Mouse (Mus musculus) thymus, postnatal 14 days (tissue): Measurements from ENCODE around the gene Kctd8.
"Not testable (repeated sequence)": the region's sequence is repeated elsewhere in the genome, so short reads cannot be mapped to it uniquely, and the experiment has no call there.

Experiments
- DNase-seq: peaks from one replicate; pipeline ENCODE4 v3.0.0; 2021

Gene Kctd8

DNA sequence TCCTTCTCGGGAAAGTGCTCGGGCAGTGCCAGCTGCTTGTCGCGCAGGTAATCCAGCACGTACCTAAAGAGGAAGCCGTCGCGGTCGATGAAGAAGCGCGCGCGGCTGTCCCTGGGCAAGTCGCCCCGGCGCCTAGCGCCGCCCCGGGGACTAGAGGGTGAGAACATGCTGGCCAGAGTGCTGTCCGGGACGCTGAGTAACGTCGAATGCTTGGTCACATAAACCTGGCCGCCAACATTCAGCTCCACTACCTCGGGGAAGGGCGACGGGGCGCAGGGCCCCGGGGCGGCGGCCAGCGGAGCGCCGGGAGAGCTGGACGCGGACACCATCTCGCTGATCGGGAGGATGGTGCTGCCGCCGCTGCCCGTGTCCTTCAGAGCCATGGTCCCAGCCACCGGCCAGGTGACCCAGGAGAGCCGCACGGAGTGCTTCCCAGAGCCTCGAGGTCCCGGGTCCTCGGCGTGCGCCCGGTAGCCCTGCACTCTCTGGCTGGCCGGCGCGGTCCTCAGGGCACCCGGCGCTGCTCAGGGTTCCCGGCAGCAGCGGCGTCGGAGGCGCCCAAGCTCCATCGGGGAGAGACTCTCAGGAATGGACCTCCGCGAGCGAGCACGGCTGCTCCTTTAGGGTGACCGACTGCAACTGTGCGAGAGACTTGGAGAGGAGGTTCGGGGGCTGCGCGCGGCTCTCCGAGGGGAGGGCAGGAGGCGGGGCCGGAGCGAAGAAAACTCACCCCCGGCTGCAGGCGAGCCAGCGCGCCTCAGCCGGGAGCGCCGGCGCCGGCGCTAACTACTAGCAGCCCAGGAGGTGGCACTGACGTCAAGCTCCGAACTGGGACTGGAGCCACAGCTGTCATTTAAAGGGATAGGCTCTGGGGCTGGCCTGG is at the start of gene Kctd8:
Gene Kctd8 (minus strand): TSS at position 761 of the 883 bp plus-strand sequence.
- DNase-seq = peak; percentile 1

DNA sequence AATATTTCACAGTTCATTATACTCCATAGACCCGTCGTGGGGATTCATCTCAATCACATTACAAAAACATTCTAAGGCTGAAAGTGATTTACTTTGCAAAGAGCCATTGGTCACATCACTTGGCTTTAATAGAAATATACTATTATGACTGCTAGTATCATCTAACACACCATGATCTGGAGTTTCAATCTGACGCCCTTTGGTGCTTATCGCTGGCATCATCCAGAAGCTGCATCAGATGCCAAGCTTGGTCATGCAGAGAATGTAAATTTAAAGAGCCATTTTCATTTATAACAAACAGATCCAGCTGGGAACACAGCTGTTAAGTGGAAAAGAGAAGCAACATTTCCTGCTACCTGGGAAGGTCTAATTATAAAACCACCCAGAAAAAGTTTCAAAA is 37.6 kb upstream of the Kctd8 start:
- no peak for DNase-seq

DNA sequence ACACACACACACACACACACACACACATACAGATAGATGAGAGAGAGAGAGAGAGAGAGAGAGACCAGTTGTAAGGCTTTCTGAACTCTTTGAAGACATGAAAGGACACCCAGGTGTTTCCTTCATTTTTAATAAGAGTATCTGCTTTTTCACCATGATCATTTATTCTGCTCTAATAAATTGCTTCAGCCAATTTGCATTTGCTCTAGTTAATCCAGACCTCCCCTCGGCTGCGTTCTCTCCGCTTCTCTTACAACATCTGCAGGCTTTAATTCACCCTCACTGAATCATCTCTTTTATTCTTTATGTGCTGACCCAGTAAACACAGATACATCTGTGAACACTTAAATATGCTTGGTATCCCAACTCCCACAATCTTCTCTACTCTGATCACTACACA is 9.1 kb upstream of the Kctd8 start:
- no peak for DNase-seq

DNA sequence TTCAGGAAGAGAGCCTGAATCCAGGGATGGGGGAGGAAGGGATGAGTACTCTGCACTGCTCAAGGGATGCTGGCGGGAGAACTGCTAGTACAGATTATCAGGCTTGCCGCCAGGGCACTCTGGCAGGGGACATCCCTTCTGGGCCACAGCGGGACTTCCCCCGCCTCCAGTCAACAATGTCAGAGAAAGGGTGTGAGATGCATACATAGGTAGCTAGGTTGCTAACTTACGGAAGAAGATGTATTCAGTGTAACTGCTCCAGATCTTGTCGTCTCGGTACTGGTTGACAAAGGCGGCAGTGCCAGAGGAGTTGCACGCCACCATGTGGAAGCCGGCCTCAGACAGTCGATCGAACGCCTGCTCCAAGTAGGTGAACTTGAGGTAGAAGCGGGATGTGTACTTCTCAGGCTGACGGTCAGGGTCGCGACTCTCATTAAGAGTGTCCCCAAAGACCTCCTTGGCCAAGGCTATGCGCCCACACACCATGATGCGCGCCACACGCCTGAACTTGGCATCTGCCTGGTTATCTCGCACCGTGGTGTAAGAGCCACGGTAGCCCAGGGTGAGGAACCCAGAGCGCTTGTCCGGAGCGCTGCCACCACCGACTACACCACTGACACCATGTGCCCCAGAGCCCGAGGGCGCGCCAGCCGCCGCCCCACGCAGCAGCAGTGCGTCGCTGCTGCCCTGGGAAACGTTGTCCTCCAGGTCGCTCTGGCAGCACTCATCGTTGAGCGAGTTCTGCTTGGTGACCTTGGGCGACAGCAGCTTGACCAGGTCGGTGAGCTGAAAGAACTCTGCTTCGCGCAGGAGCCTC is 1.2 kb downstream of the Kctd8 start:
- DNase-seq = no peak

DNA sequence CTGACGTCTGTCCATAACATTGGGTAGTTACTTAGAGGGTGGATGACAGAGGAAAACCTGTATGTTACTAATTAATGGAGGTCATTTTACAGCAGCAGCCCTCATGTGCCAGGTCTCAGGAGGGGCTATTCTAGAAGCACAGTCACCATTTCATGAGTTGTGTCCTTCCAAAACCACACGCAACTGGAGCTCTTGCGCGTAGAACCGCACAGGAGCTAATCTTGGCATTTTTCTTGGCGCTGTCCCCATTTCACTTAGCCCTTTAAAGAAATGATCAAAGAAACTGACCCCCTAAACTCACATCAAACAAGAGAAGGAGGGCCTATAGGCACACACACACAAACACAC is 1.9 kb downstream of the Kctd8 start:
- no peak for DNase-seq

DNA sequence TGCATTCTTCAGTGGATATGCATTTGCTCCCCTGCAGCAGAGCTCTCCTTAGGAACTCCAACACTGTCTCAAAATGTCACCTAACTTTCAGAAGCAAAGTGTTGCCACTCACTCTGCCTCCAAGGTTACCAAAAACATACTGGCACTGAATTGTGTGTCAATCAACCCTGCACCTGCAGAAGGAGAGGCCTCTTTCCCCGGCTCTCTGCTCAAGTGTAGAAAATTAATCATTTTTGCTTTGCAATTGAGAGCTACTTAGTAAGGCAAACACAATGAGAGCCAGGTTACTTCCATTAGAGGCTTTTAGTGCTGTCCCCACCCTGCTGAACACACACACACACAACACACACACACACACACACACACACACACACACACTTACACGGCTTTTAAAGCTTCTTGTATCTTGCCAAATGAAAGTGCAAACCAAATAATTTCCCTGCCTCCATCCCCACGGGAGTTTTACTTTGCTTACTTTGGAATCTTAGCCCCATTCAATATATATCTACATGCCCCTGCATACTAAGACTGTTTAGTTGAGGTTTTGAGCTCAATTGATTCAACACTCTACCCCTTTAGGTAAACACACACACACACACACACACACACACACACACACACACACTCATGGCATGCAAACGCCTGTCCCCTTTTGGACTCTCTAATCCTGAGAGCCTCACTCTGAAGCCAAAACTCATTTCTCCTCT is 2.4 kb downstream of the Kctd8 start:
- DNase-seq = no peak

DNA sequence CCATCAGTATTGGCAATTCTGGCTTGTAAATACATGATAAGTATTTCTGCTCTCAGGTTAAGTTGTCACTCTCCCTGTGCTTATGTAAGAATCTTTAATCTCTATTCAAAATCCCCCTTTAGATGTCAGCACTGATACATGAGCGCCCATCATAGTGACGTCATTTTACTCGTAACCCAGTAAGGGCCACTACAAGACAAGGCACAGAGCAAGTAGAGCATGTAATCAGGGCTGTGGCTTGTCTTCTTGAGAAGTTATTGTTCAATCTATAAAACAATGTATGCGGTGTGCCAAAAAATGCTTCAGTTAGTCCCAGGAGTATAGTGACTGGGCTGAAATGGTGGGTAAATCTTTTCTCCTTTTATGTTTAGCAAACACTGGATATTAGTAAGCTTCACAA is 13.9 kb downstream of the Kctd8 start:
- DNase-seq = no peak

DNA sequence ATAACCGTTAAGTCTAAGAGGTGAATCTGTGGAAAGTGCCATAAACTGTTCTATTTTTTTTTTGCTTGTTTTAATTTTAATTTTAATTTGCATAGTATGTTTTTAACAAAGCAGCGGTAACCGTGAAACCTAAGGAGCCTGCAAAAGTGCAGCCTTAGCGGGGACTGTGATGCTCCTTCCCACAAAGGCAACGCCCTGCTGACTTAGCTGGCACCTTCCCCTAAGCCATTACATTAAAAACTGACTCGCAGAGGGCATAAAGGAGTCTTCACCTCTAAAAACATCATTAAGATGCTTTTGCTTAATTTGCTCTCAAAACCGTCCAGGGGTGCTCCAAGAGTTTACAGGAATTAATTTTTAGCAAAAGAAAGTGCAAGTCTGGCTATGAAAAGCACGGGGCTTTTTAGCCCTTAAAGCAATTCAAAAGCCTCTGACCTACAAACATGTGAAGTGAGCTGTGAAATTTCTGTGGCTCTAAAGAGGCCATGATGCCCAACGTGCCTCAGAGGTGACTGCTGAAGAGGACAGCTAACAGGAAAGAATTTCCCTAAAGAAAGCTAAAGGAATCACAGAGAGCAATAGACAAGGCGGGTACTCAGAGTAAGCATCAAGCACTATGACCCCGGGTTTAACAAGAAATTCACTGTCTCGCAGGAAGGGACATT is 16.8 kb downstream of the Kctd8 start:
- no peak for DNase-seq

DNA sequence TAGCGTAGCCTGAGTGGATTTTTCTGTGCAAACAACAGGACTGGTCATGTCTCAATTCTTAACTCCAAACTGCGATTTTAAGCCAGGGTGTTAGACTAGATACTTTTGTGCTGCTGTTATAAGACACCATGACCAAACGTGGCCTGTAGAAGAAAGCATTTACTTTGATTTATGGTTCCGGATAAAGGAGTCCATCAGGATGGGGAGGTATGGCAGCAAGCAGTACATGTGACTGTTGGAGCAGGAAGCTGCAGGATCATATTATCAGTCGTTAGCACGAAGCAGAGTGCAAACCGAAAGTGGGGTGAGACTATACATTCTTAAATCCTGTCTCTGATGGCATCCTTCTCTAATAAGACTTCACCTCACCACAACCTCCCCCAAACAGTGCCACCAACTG is 28.9 kb downstream of the Kctd8 start:
- DNase-seq = no peak

DNA sequence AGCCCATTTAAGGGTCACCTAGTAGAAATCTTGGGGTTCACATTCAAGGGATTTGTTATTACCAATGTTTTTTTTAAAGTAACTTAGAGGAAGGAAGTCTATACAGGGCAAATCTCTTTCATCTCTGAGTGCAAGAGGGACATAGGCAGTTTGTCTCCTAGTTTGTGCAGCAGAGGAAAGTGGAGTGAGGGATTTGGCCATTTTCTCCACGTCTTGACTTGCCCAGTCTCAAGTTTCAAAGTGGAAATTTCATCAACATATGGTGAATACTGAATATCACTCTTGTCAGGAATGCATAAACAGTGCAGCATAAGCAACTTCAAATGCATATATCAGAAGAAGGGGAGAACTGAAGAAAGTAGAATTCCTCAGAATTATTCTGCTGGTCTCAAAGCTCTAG is 39.8 kb downstream of the Kctd8 start:
- DNase-seq = no peak

DNA sequence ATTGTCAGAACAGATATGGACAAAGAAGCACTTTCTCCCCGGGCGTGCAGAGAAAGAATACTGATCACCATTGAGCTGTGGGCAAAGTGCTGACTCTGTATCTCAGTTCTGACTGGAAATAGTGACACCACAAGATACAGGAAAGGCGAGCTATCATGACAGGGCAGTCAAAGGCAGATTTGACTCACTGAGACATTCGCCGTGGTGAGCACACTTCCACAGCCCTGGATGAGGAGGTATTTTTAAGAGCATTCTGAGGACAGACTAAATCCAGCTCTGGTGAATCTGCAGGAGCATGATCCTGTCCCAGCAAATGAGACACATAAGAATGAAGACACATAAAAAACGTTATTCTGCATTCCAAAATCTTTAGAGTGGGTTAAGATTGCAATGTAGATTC is 49.1 kb downstream of the Kctd8 start:
- no peak for DNase-seq

DNA sequence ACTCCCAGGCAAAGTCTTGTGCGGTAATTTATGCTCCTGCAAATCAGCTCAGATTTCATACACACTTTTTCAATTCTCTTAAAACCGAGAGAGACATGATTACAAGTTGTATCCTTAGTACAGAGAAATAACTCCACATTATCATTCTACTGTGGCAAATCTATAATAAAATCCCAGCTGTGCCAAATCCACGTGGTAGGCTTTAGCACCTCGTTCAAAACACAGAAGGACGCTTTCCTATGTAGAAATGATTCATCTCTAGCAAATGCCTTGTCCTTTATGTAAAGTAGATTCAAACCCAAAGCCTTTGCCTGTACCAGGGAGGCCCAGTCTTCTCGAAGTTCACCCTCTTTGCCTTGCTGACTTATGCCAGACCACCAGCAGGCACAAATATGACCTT is 57.1 kb downstream of the Kctd8 start:
- no peak for DNase-seq

DNA sequence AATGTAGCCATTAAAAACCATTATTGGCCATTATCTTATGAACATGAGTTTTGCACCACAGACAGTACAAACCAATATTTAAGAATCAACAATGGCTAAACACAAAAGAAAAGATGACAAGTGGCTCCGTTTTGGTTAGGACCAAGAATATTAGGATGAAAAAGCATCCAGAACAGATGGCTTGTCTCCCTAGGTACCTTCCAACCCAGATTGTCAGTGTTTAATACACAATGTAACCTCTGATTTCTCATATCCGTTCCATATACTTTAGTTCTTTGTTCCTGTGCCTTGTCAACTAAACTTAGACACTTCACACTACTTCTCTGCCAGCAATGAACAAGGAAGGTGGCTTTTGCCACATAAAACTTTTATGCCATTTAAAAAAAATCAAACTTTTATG is 89.1 kb downstream of the Kctd8 start:
- DNase-seq = no peak

DNA sequence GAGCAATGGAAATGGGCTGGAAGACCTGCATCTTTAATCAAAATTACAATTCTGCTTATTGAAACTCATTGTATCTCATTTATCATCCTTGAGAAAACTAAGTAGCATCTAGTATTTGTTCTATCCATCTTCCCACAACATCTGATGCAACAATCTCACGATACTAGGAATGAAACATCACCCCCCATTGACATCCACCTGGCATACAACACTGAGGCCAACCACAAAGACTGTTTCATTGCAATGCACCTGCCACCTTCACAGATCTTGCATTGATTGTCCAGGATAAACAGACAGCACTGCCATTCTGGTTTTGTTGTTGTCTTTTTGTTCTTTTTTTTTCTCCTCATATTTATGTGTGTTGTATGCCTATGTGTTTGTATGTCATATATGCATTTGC is 99.5 kb downstream of the Kctd8 start:
- no peak for DNase-seq

DNA sequence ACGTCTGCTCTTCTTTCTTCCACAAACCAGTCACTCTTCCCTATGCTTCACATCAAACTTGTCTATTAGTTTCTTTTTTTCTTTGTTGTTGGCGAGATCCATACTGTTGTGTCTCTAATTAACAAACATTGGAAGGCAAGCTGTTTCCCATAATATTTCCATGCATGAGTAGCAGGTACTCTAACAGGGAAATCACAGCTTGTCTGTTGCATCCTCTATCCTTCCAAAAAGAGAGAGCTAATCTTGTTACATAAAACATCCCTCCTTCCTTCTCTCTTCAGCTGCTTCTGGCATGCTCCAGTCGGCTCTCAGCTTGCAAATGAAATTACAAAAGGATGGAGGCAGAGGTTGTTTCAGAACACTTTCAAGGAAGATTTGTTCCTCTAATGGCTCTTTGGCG is 107.9 kb downstream of the Kctd8 start:
- DNase-seq = no peak

DNA sequence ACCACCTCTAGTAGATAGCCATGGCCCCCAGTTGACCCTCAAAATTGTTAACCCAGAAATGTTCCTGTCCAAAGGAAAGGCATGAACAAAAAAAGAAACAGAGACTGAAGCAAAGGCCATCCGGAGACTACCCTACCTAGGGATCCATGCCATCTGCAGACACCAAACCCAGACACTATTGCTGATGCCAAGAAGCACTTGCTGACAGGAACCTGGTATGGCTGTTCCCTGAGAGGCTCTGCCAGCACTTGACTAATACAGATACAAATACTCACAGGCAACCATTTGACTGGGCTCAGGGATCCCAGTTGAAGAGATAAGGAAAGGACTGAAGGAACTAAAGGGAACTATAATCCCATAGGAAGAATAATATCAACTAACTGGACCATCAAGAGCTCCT is 109.8 kb downstream of the Kctd8 start:
- DNase-seq = not testable (repeated sequence)

DNA sequence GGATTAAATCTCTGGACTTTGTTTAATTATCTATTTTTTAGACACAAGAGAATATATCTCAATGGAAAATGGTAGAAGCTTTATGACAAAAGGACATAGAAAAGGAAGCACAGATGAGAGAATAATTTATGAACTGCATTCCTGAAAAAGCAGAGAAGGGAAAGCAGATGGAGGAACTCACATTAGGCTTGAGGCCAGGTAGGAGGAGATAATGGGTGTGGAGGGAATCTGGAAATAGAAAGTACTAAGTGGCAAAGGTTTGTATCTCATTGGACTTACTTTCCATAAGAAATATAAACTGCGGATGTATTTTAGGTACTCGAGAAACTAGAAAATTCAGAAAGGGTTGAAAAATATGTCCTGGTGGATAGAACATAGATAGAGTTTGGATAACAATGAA is 114.3 kb downstream of the Kctd8 start:
- no peak for DNase-seq

DNA sequence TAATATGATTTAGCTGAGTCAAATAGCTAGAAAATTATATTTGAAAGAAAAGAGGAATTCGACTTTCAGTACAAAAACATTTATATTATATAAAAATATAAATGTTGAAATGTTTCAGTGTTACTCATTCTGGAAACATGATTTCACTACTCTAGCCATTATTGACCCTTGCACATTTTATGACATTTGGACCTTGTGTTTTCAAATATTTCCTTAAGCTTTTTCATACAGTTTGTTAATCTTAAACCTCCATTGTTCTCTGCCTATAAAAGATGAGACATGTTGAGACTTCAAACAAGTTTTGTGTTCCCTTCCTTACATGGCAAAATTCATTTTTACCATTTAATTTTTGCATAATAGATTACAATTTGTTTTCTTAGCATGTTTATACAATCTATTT is 118.9 kb downstream of the Kctd8 start:
- DNase-seq = no peak

DNA sequence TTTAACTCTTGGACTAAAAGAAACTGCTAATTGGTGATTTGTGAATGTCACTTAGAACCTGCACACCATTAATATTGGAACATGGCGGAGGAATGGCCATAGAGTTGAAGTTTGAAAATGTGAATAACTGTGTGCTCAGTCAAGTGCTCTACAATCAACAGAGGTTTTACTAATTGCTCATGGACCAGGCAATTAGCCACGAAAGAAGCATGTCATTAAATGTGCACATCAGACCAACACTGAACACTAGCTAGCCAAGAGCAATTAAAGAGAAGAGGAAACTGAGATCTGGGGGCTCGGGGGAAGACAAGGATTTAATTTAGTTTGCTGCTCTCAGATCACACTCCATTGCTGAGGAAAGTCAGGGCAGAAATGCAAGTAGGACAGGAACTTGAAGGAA is 126.3 kb downstream of the Kctd8 start:
- no peak for DNase-seq

DNA sequence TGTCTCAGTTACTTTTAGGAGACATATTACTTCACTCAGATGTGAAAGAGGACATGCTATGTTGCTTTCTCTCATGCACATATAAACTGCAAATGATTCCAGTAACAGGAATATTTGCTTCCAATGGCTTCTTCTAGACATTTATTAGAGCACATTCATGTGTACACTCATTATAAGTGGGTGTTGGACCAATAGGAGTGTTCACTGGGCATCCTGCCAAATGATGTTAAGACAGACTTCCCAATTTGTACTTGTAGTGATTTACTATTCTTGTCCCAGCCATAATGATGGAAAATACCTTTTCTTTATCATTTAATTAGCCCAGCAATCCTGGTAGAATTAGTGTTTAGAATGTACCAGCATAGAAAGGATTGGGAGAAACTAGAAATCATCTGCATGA is 132.1 kb downstream of the Kctd8 start:
- DNase-seq = no peak

DNA sequence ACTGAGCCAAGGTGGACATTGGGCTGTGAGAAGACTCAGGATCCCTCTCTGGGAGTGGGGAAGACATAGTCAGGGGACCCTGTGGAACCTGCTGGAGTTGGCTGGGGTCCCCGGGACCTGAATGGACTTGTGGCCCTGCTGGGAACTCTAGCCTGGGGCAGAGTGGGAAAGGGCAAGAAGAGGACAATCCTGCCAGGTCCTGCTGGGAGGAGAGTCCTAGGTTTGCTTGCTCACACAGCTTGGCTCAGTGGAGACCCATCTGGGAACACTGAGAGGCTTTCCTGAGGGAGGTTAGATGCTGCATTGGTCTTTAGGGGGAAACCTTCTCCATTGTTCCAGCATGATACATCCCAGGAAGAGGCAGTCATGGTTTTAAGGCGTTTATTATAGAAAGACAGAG is 133.8 kb downstream of the Kctd8 start:
- DNase-seq = no peak

DNA sequence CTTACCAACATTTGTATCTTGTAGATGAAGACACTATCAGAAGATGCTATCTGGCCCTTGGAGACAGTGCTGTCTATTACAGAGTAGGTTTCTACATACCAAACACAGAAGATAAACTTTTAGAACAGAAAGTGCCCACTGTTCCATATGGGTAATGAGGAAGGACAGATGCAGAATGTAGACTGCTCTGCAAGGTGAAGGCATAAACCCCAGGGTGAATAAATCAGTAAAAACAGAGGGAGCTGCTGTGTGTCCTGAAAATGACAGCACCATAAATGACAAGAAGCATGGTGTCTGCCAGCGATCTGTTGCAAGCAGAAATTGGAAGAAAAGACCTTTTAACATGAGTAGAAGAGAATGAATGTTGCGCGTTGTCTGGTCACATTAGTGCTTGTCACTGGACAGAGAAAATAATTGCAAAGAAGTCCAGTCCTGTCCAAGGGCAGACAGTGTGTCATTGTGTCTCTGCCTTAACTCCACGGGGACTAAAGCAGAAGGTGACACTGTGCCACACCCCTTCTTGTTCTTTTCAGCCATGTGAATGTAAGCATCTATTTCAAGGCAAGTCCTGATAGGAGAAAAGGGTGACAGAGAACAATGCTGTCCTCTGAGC is 181.5 kb downstream of the Kctd8 start:
- no peak for DNase-seq

DNA sequence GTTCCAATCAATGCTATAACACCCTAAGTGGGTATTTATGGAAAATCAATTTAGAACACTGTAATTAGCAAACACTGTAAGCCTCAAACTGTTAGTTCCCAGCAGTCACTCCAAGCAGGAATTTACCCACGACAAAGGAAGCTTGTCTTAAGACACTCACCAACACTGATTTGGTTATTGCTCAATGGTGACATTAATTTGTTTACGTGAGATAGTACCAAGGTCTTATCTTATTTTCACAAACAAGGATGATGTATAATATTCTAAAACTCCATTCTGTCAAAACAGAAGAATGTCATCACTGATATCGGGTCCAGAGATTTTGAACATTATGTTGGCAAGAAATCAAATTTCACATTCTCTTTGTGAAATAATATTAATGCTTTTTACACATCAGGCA is 185.0 kb downstream of the Kctd8 start:
- no peak for DNase-seq
